Mouse (Mus musculus): ENCODE results near the gene Raver1.

Raver1 gene

GRCm38 (mm10) chr9:21091707-21092320 is at the start of gene Raver1, which contains the start of gene Gm38431:
Gene Raver1 (minus strand): TSS chr9:21092008.
Gene Gm38431 (minus strand): TSS chr9:21091997.
- peak; percentile 97 for DNase-seq

- no peak for DNase-seq
Observed at GRCm38 (mm10) chr9:21138386-21138785, 46.6 kb upstream of the Raver1 start.

GRCm38 (mm10) chr9:21137229-21137628 is 45.4 kb upstream of the Raver1 start:
- peak; percentile 31 for DNase-seq

GRCm38 (mm10) chr9:21136401-21136800 is 44.6 kb upstream of the Raver1 start:
- DNase-seq = no peak

- no peak for DNase-seq
Observed at GRCm38 (mm10) chr9:21135941-21136381, 44.2 kb upstream of the Raver1 start.

- no peak for DNase-seq
Observed at GRCm38 (mm10) chr9:21135329-21135890, 43.6 kb upstream of the Raver1 start.

- no peak for DNase-seq
Observed at GRCm38 (mm10) chr9:21134595-21135328, 43.0 kb upstream of the Raver1 start.

GRCm38 (mm10) chr9:21133064-21133707 is 41.4 kb upstream of the Raver1 start:
- no peak for DNase-seq

GRCm38 (mm10) chr9:21132102-21132775 is 40.4 kb upstream of the Raver1 start:
- no peak for DNase-seq

- DNase-seq = peak; percentile 89
Observed at GRCm38 (mm10) chr9:21131059-21131956, 39.5 kb upstream of the Raver1 start, which contains the start of gene Tyk2. Gene Tyk2 (minus strand): TSS chr9:21131243.

- DNase-seq = no peak
Observed at GRCm38 (mm10) chr9:21126259-21126627, 34.4 kb upstream of the Raver1 start.

- DNase-seq = no peak
Observed at GRCm38 (mm10) chr9:21125502-21126258, 33.9 kb upstream of the Raver1 start.

GRCm38 (mm10) chr9:21124837-21125236 is 33.0 kb upstream of the Raver1 start:
- no peak for DNase-seq

- DNase-seq = no peak
Observed at GRCm38 (mm10) chr9:21121483-21121882, 29.7 kb upstream of the Raver1 start.

- DNase-seq = no peak
Observed at GRCm38 (mm10) chr9:21117073-21117472, 25.3 kb upstream of the Raver1 start.

- DNase-seq = no peak
Observed at GRCm38 (mm10) chr9:21115105-21115504, 23.3 kb upstream of the Raver1 start.

- DNase-seq = no peak
Observed at GRCm38 (mm10) chr9:21114190-21114589, 22.4 kb upstream of the Raver1 start.

GRCm38 (mm10) chr9:21113751-21114150 is 21.9 kb upstream of the Raver1 start:
- DNase-seq = no peak

GRCm38 (mm10) chr9:21107607-21108237 is 15.9 kb upstream of the Raver1 start:
- no peak for DNase-seq

GRCm38 (mm10) chr9:21105760-21106564 is 14.2 kb upstream of the Raver1 start:
- no peak for DNase-seq

Data from right cerebral cortex, postnatal 25 days (tissue).